9 mouse cellular contexts compared by ENCODE assay signal in the genomic region with DNA sequence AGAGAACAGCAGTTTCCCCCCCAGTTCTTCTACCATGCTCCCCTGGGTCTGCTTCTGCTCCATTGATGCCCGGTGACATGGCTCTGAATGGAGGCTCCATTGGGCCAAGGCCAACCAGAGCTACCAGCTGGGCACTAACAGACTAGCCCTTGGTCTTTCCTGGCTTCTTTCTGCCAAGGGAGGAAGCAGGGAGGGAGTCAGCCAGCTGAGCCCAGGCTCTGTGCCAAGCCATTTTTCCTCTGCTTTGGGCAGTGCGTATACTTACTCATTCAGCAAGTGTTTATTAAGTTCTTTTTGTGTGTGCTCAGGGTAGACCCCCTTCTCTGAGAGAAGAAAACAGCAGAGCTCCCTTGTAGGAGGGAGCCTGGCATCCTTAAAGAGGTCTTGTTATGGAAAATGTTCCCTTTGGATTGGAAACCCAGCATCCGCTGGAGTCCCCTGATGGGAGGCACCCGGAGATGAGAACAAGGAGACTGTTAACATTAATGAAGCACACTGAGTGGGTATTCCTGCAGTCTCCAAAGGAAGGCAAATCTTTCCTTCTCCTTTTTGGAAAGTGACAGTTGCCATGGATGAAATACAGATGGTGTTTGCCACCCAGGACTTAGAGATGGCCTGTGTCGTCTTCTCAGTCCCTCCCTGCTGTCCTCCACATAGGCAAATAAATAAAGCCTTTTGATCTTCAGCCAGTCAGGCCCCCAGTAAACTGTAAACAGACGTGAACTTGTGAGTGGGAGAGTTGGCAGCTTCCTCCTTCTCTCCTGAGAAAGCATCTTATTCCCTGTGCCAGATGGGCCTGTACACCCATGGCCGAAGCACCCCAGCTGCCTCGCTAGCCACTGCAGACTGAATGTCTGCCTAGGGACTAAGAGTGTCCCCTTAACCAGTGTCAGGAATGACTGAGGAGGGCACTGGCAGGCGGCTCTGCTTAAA. TPM values are rescaled to one million over a fixed set of nuclear protein-coding genes. Genes with fewer than 3 reads are reported as not detected.
DNase-seq lines count a peak whose midpoint lies in the region; ATAC-seq lines count a peak whose summit lies in the region.
"Had no signal": no experiment of that assay in that cellular context is flagged by ENCODE, and none has a peak within 500 bp of the region (broad histone marks: within the 10 kb centered on the region; RNA-seq: fewer than 3 reads in every experiment).

No protein-coding gene starts in this region.

- WGBS in liver, embryonic 13.5 days (ENCODE audit: insufficient replicate concordance) = 84% methylated on average over 9 of the region's 9 CpGs
- whole genome bisulfite sequencing in liver, embryonic 12.5 days (ENCODE audit: insufficient replicate concordance) = 86% methylated on average over 9 of the region's 9 CpGs
- 53% methylated on average over 7 of the region's 9 CpGs for WGBS in embryonic facial prominence, embryonic 14.5 days

- no peak overlapping the region for H3K4me2 ChIP-seq in liver, embryonic 13.5 days
- H3K4me2 ChIP-seq in liver, embryonic 12.5 days = no peak overlapping the region
- no peak overlapping the region for H3K4me2 ChIP-seq in embryonic facial prominence, embryonic 14.5 days (ENCODE audit: low read depth, low read length)

- no peak for DNase-seq in liver, embryonic 13.5 days
- DNase-seq in embryonic facial prominence, embryonic 14.5 days (ENCODE audit: low spot score) = peak; percentile 53
- peak; percentile 78 to 79 for DNase-seq in heart, postnatal 10 days
- peak; percentile 87 to 91 for DNase-seq in layer of hippocampus, adult 8-10 months (ENCODE audit: low spot score in 2 of 2)
- peak; percentile 80 to 86 for DNase-seq in lung, postnatal 4 days
- DNase-seq in retina, postnatal 1 day = no peak
- DNase-seq in spleen, postnatal 4 days (ENCODE audit: low spot score in 2 of 2) = no peak

- peak overlapping the region; percentile 14 for H3K27ac ChIP-seq in liver, embryonic 13.5 days
- H3K27ac ChIP-seq in liver, embryonic 12.5 days = no peak overlapping the region
- peak overlapping the region; percentile 57 for H3K27ac ChIP-seq in embryonic facial prominence, embryonic 14.5 days (replicated peaks; ENCODE audit: low read depth, low read length)

- no peaks in the 10 kb centered on the region for H3K4me1 ChIP-seq in liver, embryonic 13.5 days (replicated peaks)
- H3K4me1 ChIP-seq in liver, embryonic 12.5 days = peaks cover 2% of the 10 kb centered on the region; the same call in 1 of the 2 replicates
- H3K4me1 ChIP-seq in embryonic facial prominence, embryonic 14.5 days (ENCODE audit: control insufficient read depth, insufficient read depth, low read length) = 0 out of 2 replicates have a peak, but pooled peaks cover 3% of the 10 kb centered on the region

- no peaks in the 10 kb centered on the region for H3K27me3 ChIP-seq in liver, embryonic 13.5 days
- no peaks in the 10 kb centered on the region for H3K27me3 ChIP-seq in liver, embryonic 12.5 days (replicated peaks)
- no peaks in the 10 kb centered on the region for H3K27me3 ChIP-seq in embryonic facial prominence, embryonic 14.5 days (replicated peaks; ENCODE audit: control insufficient read depth, insufficient read depth, low read length)

- no peak overlapping the region for H3K4me3 ChIP-seq in liver, embryonic 13.5 days (replicated peaks)
- no peak overlapping the region for H3K4me3 ChIP-seq in liver, embryonic 12.5 days
- no peak overlapping the region for H3K4me3 ChIP-seq in embryonic facial prominence, embryonic 14.5 days (ENCODE audit: low read depth, low read length)
- H3K4me3 ChIP-seq: erythroblast, embryonic 14.5 days had no signal

- ATAC-seq in liver, embryonic 13.5 days (ENCODE audit: low read depth) = no peak
- no peak for ATAC-seq in liver, embryonic 12.5 days
- no peak for ATAC-seq in embryonic facial prominence, embryonic 14.5 days (ENCODE audit: low read depth)

- H3K9ac ChIP-seq in liver, embryonic 13.5 days = 0 out of 2 replicates have a peak overlapping the region, but pooled peaks have one; percentile 27
- H3K9ac ChIP-seq in liver, embryonic 12.5 days = no peak overlapping the region
- no peak overlapping the region for H3K9ac ChIP-seq in embryonic facial prominence, embryonic 14.5 days (ENCODE audit: low read depth, low read length)

- H3K9me3 ChIP-seq in liver, embryonic 13.5 days (replicated peaks) = no peaks in the 10 kb centered on the region
- H3K9me3 ChIP-seq in liver, embryonic 12.5 days (replicated peaks) = no peaks in the 10 kb centered on the region
- no peaks in the 10 kb centered on the region for H3K9me3 ChIP-seq in embryonic facial prominence, embryonic 14.5 days (ENCODE audit: control insufficient read depth, low read length)

- peaks cover 63% of the 10 kb centered on the region for H3K36me3 ChIP-seq in liver, embryonic 13.5 days
- H3K36me3 ChIP-seq in liver, embryonic 12.5 days = peaks cover 86% of the 10 kb centered on the region
- peaks cover 78% of the 10 kb centered on the region for H3K36me3 ChIP-seq in embryonic facial prominence, embryonic 14.5 days (ENCODE audit: control insufficient read depth, insufficient read depth, low read length)

- intact Hi-C loops in heart, postnatal 10 days (cut with DNase I) = no loop called here

RNA-seq across cellular contexts. Expression of gene Traf4, which starts 12.8 kb away (rescaled TPM):
- 28.0 and 34.6 TPM in 2 replicates for polyA plus RNA-seq in liver, embryonic 13.5 days (2015; fragmentation: Nextera tagmentation; extraction: Ambion mirVana)
- polyA plus RNA-seq in liver, embryonic 12.5 days (2016; fragmentation: Nextera tagmentation; extraction: Ambion mirVana) = 45.4 and 47.6 TPM in 2 replicates
- polyA plus RNA-seq in embryonic facial prominence, embryonic 14.5 days (2014; fragmentation: Nextera tagmentation; extraction: Ambion mirVana) = 52.4 and 60.8 TPM in 2 replicates
- total RNA-seq in heart, postnatal 10 days (2021) = 10 to 100 TPM; 17.5 to 21.0 TPM
- total RNA-seq in layer of hippocampus, adult 8-10 months (2022) = 10 to 100 TPM in 3 of 4 experiments, 1 to 10 TPM in 1; 9.2 to 11.1 (median 10.4) TPM

RNA-seq across cellular contexts. Expression of gene Nek8, which starts 23.9 kb away (rescaled TPM):
- 8.9 and 9.2 TPM in 2 replicates for polyA plus RNA-seq in liver, embryonic 13.5 days (2015; fragmentation: Nextera tagmentation; extraction: Ambion mirVana)
- 12.2 and 13.7 TPM in 2 replicates for polyA plus RNA-seq in liver, embryonic 12.5 days (2016; fragmentation: Nextera tagmentation; extraction: Ambion mirVana)
- 10.8 and 12.6 TPM in 2 replicates for polyA plus RNA-seq in embryonic facial prominence, embryonic 14.5 days (2014; fragmentation: Nextera tagmentation; extraction: Ambion mirVana)
- total RNA-seq in heart, postnatal 10 days (2021) = 1 to 10 TPM; 4.5 to 5.4 TPM
- total RNA-seq in layer of hippocampus, adult 8-10 months (2022) = 1 to 10 TPM; 3.0 to 3.5 (median 3.3) TPM

RNA-seq across cellular contexts. Expression of gene Tlcd1, which starts 23.9 kb away (rescaled TPM):
- polyA plus RNA-seq in liver, embryonic 13.5 days (2015; fragmentation: Nextera tagmentation; extraction: Ambion mirVana) = 50.3 and 54.3 TPM in 2 replicates
- polyA plus RNA-seq in liver, embryonic 12.5 days (2016; fragmentation: Nextera tagmentation; extraction: Ambion mirVana) = 62.6 and 67.1 TPM in 2 replicates
- 22.2 and 23.8 TPM in 2 replicates for polyA plus RNA-seq in embryonic facial prominence, embryonic 14.5 days (2014; fragmentation: Nextera tagmentation; extraction: Ambion mirVana)
- total RNA-seq in heart, postnatal 10 days (2021) = 1 to 10 TPM; 9.1 to 9.4 TPM
- total RNA-seq in layer of hippocampus, adult 8-10 months (2022) = 10 to 100 TPM; 16.6 to 24.8 (median 23.8) TPM

RNA-seq across cellular contexts. Expression of gene Rpl23a, which starts 30.8 kb away (rescaled TPM):
- polyA plus RNA-seq in liver, embryonic 13.5 days (2015; fragmentation: Nextera tagmentation; extraction: Ambion mirVana) = 1,033 and 1,075 TPM in 2 replicates
- polyA plus RNA-seq in liver, embryonic 12.5 days (2016; fragmentation: Nextera tagmentation; extraction: Ambion mirVana) = 1,112 and 1,156 TPM in 2 replicates
- 1,626 and 1,746 TPM in 2 replicates for polyA plus RNA-seq in embryonic facial prominence, embryonic 14.5 days (2014; fragmentation: Nextera tagmentation; extraction: Ambion mirVana)
- total RNA-seq in heart, postnatal 10 days (2021) = 100 to 1,000 TPM; 965 to 994 TPM
- 100 to 1,000 TPM; 606 to 878 (median 722) TPM for total RNA-seq in layer of hippocampus, adult 8-10 months (2022)

RNA-seq across cellular contexts. Expression of gene Rab34, which starts 35.7 kb away (rescaled TPM):
- polyA plus RNA-seq in liver, embryonic 13.5 days (2015; fragmentation: Nextera tagmentation; extraction: Ambion mirVana) = 13.5 and 15.6 TPM in 2 replicates
- polyA plus RNA-seq in liver, embryonic 12.5 days (2016; fragmentation: Nextera tagmentation; extraction: Ambion mirVana) = 20.3 and 24.0 TPM in 2 replicates
- polyA plus RNA-seq in embryonic facial prominence, embryonic 14.5 days (2014; fragmentation: Nextera tagmentation; extraction: Ambion mirVana) = 136 and 156 TPM in 2 replicates
- total RNA-seq in heart, postnatal 10 days (2021) = 10 to 100 TPM; 22.3 to 24.3 TPM
- total RNA-seq in layer of hippocampus, adult 8-10 months (2022) = 10 to 100 TPM; 28.2 to 39.4 (median 36.4) TPM

Comparison
In these comparisons a context has a peak if more than half of its experiments do, and no peak if none do; other contexts are left out.
1. DNase-seq: peak in embryonic facial prominence, embryonic 14.5 days (single experiment), heart, postnatal 10 days (2 of 2), layer of hippocampus, adult 8-10 months (2 of 2) and lung, postnatal 4 days (2 of 2); none in liver, embryonic 13.5 days (single experiment), retina, postnatal 1 day (single experiment) and spleen, postnatal 4 days (0 of 2).